Mouse (Mus musculus) right cerebral cortex, postnatal 36 days (tissue): ENCODE data around the gene 5730522E02Rik.

Experiments
- DNase-seq, 2 experiments: peaks; one replicate each; pipeline ENCODE4 v3.0.0; 2022; ENCODE audit warnings: low spot score in 2 of 2, mixed read lengths in 1 of 2

Gene 5730522E02Rik

DNA sequence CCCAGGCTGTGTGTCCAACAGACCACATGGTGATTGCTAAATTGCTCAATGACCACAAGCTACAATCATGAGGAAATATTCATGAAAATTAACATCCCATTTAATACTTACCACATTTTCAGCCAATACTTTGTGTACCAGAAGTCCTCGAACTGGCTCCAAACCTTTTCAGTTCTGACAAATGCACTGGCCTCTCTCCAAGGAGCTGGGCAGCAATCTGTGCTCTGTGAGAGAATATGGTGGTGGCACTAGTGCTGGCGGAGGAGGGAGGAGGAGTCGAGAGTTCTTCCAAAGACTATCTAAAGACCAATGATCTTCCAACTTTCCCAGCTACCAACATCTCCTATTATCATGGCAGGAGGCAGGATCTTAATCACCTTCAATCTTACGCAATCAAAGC, 525.8 kb downstream of the 5730522E02Rik start:
- DNase-seq: peak; percentile 11 to 13

DNA sequence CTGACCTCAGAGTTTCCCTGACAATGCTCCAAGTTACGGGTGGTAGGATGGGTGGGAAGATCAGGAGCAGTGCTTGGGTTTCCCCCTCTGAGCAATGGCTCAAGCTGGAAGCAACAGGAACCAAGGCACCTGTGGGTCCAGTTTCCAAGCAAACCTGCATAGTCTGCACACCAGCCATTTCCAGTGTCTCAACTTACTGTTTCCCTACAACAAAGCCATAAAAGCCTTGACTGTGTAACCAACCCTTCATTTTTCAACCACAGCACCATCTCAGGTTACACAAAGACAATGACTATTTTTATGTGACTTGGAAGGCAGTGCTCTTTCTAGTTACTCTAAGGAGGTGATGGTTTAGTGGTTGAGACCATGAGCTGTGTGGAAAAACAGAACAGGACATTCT, 530.7 kb downstream of the 5730522E02Rik start:
- no peak for DNase-seq

DNA sequence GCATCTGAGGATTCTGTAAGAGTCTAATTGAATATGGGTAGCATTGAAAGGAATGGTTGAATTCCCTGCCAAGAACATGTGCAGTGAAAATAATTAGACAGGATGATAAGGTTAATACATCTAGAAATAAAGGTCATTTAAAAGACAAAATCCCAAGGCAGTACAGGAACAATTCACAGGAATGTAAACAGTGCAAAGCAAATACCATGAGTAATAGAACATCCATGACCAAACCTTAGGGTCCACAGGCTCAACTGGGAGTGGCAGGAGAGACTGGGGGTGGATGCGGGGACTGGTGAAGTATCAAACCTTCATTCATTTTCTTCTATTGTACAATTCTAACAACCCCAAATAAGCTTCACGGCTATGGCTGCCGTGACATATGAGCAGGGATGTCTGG, 536.4 kb downstream of the 5730522E02Rik start:
- DNase-seq: no peak

DNA sequence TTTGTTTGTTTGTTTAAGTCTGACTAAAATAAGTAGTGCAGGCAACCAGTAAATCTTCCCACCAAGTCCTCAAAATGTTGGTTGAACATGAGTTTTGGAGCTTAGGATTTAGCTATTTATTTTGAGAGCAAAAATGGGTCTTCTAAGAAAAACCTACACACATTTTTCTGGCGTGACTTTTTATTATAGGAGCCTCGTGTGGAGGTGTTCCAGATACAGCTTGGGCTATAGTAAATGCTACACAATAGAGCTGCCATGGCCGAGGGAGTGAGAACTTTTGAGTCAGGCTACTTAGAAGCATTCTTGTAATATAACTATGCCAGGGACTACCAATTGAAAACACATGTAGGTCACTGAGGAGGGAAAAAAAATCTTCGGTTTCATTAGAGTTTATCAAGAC, 540.5 kb downstream of the 5730522E02Rik start:
- DNase-seq: peak in 1 of 2 experiments; percentile 4

DNA sequence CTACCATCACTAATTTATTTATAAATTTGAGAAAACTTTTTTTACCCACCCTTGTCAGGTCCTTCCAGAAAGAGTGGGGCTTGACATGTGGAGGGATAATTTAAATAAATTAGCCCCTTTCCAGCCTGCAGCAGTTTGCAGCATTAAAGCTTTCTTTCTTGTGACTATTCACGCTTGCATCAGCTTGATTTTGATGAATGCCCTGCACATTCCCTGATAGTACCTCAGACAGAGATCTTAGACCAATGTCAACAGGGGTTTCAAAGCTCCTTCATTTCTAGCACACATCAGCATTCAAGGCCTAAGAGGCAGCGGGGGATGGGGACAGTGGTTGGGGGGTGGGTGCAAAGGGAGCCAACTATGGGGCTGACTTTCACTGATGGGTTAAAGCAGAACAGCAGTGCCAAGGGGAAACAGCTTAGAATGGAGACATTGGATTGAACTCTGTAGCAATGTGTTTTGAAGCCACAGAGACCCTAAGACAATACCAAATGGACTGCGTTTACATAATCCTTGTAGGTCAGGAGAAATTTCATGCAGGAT, 545.9 kb downstream of the 5730522E02Rik start:
- no peak for DNase-seq

DNA sequence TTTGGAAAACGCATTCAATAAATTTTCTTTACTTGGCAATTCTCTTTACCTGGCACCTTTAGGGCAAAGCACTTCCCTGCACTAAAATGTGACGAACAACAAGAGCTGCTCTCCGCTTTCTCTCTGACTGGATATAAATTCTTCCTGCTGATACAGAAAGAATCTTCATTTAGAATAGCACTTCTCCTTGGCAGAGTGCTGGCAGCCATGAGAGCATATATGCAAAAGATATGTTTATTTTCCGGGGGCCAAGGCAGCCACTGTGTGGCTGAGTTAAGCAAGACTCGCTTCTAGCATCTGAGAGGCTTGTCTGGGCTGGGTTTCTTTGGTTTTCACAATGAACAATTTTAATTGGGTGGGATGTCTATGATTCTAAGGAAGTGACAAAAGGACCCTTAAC, 564.3 kb downstream of the 5730522E02Rik start:
- no peak for DNase-seq

DNA sequence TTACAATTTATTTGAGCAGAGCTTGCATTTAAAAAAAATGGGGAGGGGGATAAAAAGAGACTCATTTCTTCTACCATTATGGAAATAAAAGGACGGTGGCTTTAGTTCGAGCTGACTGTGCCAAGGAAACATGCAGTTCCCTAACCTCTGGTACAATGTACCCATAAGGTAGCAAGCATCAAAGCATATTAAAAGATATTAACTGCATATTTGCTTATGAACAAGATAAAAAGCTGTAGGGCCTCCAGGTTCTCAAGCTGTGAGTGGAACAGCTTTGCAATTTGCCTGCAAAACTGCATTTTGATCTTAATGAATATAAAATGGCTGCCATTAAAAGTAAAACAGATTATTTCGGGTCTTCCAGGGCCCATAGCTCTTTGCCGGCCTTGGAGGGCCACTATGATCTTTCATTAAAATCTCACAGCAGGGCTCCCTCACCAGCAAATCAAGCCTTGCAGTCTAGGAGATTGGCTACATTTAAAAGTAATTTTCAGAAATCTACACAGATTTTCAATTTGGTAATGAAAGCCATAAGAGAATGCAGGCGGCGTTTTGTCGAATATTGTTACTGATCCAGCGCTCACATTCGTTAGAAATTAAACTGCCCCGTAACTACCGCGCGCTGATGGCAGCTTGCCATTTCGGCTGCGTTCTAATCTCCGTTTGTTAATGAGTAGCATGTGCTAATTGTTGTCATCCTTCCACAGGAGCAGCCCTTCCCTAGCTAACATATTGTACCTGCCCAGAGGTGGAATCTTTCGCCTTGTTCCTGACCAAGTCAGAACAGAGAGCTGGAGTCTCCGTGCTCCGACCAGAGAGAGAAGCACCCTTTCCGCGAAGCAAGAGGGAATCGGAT, 565.6 kb downstream of the 5730522E02Rik start:
- DNase-seq: peak; percentile 12 to 16

DNA sequence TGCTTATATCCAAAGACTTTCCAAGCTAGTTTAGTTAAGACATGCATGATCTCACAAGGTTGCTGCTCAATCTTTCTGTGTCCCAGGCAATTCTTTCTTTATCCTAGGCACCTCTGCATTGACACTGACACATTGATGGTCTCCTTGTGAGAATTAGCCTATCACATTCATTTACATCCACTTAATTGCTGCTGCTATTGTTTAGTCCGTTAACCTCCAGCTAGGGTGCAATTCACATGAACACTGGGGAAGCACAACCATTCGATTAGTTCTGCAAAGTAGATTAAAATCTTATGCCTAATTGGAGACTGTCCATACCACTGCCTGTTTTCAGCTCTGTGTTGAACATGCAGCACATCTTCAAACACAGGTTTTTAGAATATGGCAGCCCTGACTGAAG, 603.7 kb downstream of the 5730522E02Rik start:
- DNase-seq: no peak

DNA sequence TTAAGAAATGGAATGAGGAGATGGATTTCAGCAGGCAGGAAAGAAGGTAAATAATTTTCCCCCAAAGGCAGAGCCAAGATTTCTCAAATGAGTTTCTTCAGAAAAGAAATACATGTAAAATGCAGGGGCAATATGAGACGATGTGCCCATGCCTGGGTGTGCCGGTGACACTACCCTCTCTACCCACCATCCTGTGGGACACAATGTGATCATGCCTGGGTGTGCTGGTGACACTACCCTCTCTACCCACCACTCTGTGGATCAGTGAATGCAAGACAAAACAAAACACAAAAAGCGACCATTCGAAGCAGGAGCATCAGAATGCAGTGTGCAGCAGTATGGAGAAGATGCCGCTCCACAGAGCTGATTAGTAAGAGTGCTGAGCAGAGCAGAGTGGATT, 610.5 kb downstream of the 5730522E02Rik start:
- DNase-seq: no peak

DNA sequence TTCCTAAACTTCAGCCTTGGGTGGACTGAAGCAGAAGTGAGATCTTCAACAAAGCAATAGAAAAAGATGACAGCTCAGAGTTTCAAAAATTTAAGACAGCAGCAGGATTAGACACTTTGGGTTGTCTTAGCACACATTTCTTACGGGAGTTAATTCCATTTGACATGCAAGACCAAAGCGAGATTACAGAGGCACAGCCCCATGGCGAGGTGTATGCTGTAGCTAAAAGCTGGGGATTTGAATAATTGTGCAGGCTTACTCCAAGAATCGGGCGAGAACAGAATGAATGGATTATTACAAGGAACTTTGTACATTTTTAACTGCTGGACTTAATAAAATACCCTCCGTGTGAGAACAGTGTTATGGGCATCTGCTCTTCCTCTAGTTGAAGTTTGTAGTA, 615.3 kb downstream of the 5730522E02Rik start:
- no peak for DNase-seq

DNA sequence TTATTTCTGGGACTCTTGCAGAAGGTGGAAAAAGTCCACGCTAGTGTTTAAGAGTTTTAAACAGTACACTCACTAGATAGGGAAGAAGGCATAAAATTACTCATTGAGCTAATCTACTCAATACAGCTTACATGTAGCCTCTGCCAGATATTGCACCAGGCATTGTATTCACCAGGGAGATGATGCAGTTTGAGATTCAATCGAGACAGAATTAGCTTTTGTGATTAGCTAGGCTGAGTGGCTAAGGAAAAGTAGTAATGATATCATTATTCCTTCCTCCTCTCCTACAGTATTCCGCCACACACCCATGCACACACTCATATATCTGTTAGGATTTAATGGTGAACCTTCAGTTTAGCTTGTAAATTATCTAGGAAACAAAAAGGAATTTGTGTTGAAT, 615.8 kb downstream of the 5730522E02Rik start:
- DNase-seq: no peak

DNA sequence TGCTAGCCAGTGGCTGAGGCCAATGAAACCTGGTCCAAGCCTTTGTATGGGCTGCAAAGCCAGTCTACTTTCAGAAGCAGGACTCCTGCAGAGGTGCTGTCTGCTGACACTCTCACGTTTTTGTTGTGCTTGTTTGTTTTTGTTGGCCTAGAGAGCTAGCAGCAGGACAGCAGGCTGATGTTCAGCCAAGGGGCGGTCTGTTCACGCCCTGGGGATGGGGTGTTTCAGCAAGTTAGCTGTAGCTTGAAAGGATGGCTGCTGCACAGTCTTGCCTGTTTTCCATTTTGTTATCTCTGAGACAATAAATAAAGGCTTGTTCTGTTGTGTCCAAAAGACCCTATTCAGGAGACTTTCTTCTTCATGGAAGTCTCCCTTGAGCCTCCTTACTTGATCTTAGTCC, 618.3 kb downstream of the 5730522E02Rik start:
- no peak for DNase-seq

DNA sequence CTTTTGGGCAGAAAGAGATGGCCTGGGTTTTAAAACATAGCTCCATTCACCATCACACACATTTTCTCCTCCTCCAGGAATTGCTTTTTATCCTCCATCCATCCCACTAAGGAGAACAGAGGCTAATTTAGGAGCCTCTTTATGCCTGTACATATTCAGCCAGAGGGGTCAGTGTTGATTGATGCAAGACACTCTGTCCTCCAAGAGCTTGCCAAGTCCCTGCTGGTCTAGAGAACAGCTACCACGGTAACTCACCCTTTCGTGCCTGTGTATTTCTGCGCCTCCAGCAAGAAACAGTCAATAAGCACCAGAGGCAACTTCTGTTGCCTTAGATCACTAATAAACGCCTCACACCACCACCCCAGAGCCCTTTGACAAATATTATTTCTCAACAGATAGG, 620.3 kb downstream of the 5730522E02Rik start:
- DNase-seq: no peak

DNA sequence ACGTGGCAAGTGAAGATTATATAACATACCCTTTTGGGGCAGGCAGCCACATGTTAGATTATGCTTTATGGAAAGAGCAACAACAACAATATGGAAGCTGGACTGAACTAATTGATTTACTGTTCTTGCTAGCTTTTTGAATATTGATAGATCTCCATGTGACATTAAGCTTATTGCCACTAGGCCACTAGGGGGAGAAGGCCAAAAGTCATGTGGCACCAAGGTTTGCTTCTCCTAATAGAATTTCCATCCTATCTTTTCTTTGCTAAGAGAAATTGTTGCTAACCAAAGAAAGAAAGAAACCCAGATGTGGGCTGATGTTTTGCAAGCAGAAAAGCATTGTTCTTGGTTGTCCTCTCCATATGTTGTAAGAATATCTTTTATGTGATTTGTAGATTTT, 621.1 kb downstream of the 5730522E02Rik start:
- DNase-seq: no peak

DNA sequence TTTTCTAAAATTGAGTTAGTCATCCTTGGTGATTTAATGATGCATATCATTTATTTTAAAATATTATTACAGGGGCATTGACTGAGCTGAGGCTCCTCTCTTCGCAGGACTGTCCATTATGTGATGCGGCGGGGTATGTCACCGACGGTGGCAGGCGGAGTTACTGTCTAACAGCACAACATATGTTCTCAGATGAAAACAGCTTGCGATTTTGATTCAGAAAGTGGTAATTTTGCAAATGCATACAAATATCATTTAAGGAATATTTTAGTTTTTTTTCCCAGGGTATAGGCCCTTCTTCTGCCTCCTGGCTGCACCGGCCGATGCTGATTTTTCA, 636.5 kb downstream of the 5730522E02Rik start:
- DNase-seq: no peak

DNA sequence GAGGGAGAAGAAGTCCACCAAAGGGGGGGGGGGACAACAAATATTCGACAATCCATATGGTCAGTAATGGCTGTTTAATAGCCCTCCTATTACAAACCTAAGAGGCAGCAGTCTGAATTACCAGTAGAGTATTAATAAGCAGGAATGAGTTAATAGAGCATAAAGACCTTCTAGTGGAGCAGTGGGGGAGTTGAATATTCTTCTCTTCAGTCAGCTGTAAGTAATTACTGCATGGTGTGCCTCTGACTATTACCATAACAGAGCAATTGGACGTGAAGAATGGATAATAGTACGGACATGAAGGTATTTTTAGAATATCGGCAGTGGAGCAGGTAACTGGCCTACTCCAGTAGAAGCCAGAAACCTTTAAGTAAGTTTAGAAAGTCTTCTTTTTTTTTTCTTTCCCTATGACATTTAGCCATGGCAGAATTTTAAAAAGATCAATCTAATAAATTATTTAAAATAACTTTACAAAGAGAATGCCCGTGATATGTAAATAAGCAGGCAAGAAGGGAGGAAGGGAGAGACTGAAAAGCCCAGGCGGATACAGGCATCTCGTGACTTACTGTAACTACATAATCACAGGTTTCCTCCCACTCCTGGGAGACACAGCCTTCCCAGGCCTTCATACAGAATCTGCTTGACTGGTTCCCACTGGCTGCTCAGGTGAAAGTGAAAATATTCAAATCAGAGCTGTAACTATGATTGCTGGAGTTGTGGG, 637.0 kb downstream of the 5730522E02Rik start:
- no peak for DNase-seq

DNA sequence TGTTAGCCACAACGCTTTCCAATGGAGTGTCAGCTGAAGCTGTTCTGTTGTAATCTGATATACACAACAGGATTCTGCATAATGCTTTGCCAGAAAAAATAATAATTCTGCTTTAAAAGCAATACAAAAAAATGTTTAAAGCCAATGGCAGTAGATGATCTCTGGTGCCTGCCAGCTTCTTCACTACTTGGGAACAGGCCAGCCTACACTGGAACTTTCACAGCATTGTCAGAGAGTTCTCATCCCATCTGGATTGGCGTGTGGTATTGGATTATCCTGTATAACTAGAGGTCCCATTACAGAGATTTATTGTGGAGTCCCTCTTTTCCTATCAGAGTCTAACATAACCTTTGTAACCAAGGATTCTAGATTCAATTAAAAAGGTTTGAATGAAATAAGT, 639.2 kb downstream of the 5730522E02Rik start:
- DNase-seq: no peak
